Mouse (Mus musculus) cerebellum, adult 2 months (tissue): ENCODE results near the gene Nab1. TPM values are rescaled to one million over a fixed set of nuclear protein-coding genes. Genes with fewer than 3 reads are reported as not detected.

Experiments
- DNase-seq, 2 experiments: peaks; one replicate each; pipeline ENCODE4 v3.0.0; 2021
- H3K27ac ChIP-seq: fragments of 200-500 bp; 2 replicates; pipeline ENCODE4 v1.5.1; 2012; ENCODE audit warnings: low read length, control low read depth, inconsistent platforms; ENCODE audit not compliant: insufficient read depth
- H3K27me3 ChIP-seq: fragments of 200-500 bp; 2 replicates; pipeline ENCODE4 v1.6.1; 2012; ENCODE audit warnings: inconsistent platforms, mild to moderate bottlenecking, low read length, moderate library complexity; ENCODE audit not compliant: control insufficient read depth, insufficient read depth
- H3K4me1 ChIP-seq: fragments of 200-500 bp; 2 replicates; pipeline ENCODE4 v1.6.1; 2011; ENCODE audit warnings: low read length; ENCODE audit not compliant: control insufficient read depth, insufficient read depth
- H3K4me3 ChIP-seq: fragments of 200-500 bp; replicated peaks from 2 replicates; pipeline ENCODE3; 2011; ENCODE audit warnings: mild to moderate bottlenecking, low read depth, low read length, control low read depth; ENCODE audit not compliant: insufficient read depth
- CTCF ChIP-seq: fragments of 200-500 bp; IDR thresholded peaks from 2 replicates; pipeline ENCODE4 v1.5.1; 2011; ENCODE audit warnings: low read depth, mild to moderate bottlenecking, control low read depth, low read length, moderate library complexity, borderline replicate concordance; ENCODE audit not compliant: insufficient read depth
- POLR2A ChIP-seq: fragments of 200-500 bp; IDR thresholded peaks from 2 replicates; pipeline ENCODE4 v1.6.1; 2011; ENCODE audit warnings: low read length, control low read depth, borderline replicate concordance; ENCODE audit not compliant: insufficient read depth
- WGBS: fragments of 180-500 bp; shearing (Covaris S2); methylation state at CpG from one replicate; pipeline ENCODE4 v1.1.7; 2018; 5-methylcytosine and 5-hydroxymethylcytosine counted together
- polyA plus RNA-seq: library from polyadenylated mRNA; depleted of rRNA; stranded (reverse); fragments of >200 nt; gene quantifications from 2 replicates; pipeline ENCODE4 v1.2.3, GENCODE M21; 2012

The Nab1 gene
- polyA plus RNA-seq, 1 experiment, result 25.1 TPM

DNA sequence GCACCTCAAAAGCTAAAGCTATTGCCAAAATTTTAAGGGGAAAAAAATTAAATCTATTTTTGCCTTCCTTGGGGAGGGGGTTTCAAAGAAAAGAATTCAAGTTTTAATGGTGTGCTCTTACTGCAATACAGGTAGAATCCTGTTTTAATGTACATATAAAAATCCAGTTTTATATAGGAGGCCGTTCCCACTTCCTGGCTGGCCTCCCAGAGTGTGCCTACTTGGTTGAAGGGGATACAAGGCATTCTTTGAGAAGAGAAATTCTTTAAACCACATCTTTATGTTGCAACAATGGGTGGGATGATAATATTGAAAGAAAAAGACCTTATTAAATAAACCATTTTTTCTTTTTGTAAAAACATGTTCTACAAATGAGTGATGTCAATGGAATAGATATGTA is 611 bp upstream of the Nab1 start:
- TF ChIP-seq CTCF (no peak), POLR2A (no peak)
- 13% methylated on average over 1 of the region's 1 CpGs for WGBS
- Histone ChIP-seq H3K4me1 (peaks cover 11% of the 10 kb centered on the region; the same call in 1 of the 2 replicates), H3K27me3 (no peaks in the 10 kb centered on the region), H3K27ac (peak overlapping the region; percentile 83; the same call in 1 of the 2 replicates), H3K4me3 (peak overlapping the region; percentile 67)
- DNase-seq, result no peak

DNA sequence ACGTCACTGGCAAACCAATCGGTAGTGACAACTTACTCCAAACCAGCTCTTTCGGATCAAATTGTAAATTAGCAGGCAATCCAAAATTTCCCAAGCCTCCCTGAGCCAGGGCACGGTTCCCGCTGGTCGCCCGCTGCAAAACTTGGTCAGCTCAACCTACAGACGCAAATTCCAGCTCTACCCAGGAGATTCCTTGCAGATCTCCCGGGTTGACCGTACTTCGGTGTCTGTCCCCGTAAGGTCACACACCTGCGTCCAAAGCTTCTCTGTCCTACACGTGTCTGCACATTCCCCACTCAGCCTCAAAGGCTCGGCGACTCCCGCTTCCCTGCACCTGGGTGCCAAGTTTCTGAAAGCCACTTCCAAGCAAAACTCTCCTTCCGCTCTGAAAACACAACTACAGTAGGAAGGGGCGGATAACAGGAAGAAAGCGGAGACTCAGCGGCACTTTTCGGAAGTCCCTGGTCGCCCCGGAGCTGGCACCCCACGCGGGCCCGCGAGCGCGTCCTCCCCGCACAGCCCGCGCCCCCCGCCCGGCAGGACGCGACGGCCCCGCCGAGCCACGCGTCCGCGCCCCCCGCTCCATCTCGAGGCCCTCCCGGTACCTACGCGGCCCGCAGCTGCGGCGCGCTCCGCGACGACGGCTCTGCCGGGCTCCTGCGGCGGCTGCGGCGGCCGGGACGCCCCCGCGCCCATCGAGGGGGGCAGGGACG is 722 bp downstream of the Nab1 start:
- 2% methylated on average over 50 of the region's 68 CpGs for WGBS
- H3K27me3 ChIP-seq, result no peaks in the 10 kb centered on the region
- no peak for TF ChIP-seq CTCF
- no peak for TF ChIP-seq POLR2A
- H3K27ac ChIP-seq, result peak overlapping the region; percentile 72
- peak overlapping the region; percentile 99 for H3K4me3 ChIP-seq
- H3K4me1 ChIP-seq, result peaks cover 11% of the 10 kb centered on the region; the same call in 1 of the 2 replicates
- DNase-seq, result peak; percentile 78 to 81

DNA sequence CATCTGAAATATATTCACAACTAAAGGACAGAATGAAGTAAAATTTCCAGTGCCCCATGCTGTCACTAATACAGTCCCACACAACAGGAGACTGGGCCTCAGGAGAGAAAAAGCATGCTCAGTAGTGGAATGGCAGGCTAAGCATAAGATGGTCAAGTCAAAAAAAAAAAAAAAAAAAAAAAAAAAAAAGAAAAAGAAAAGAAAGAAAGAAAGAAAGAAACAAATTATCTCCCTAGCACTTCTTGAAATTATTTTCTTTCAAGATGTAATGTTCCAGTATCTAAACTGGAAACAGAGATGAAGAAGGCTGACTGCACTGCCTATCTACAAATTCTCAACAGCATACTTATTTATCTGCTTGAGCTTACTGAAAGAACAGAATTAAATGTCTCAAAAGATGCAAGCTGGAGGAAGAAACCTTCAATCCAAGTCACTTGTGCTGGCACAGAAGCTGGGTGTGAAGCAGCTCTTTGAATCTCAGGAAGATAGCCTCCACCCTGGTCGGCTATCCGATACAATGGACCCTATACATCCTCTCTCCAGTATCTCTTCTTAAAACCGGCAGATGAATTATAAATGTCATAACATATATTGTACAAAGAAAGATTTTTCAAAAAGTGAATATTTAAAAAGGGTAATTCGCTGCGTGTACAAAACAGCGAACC is 1.6 kb downstream of the Nab1 start:
- peak in 1 of 2 experiments; percentile 36 for DNase-seq
- Histone ChIP-seq H3K4me3 (peak overlapping the region; percentile 99), H3K27me3 (no peaks in the 10 kb centered on the region), H3K4me1 (peaks cover 13% of the 10 kb centered on the region; the same call in 1 of the 2 replicates), H3K27ac (no peak overlapping the region)
- 3% methylated on average over 6 of the region's 6 CpGs for WGBS
- TF ChIP-seq POLR2A (no peak), CTCF (no peak)

GRCm38 (mm10) chr1:52489538-52490181 is 10.8 kb downstream of the Nab1 start:
- 0 out of 2 replicates have a peak, but pooled peaks have one; percentile 3 for TF ChIP-seq CTCF
- TF ChIP-seq POLR2A, result no peak
- Histone ChIP-seq H3K27me3 (no peaks in the 10 kb centered on the region), H3K4me1 (peaks cover 18% of the 10 kb centered on the region; the same call in 1 of the 2 replicates), H3K27ac (no peak overlapping the region), H3K4me3 (no peak overlapping the region)
- no peak for DNase-seq
- WGBS, result 59% methylated on average over 7 of the region's 7 CpGs

- peaks cover 4% of the 10 kb centered on the region for H3K4me1 ChIP-seq
- H3K27ac ChIP-seq, result no peak overlapping the region
- no peak for DNase-seq
- 97% methylated on average over 4 of the region's 4 CpGs for WGBS
- no peak for TF ChIP-seq POLR2A
- TF ChIP-seq CTCF, result no peak
- no peak overlapping the region for H3K4me3 ChIP-seq
- H3K27me3 ChIP-seq, result no peaks in the 10 kb centered on the region
These were observed 15.5 kb downstream of the Nab1 start for GRCm38 (mm10) chr1:52484980-52485379.

DNA sequence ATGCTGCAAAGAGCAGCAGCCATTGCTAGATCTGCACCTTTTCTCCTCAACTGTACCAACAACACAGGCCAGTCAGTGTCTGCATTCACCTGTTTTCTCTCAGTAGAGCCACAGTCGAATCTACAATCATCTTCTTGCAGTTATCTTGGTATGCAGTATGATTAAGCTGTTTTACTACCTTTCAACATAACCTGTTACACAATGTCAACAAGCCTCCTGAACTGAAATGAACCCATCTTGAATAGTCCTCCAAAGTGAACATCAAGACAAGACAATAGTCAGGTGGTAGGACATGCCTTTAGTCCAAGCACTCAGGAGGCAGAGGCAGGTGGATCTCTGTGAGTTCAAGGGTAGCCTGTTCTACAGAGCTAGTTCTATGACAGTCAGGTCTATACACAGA is 26.2 kb downstream of the Nab1 start:
- Histone ChIP-seq H3K4me3 (no peak overlapping the region), H3K4me1 (0 out of 2 replicates have a peak, but pooled peaks cover 3% of the 10 kb centered on the region), H3K27me3 (no peaks in the 10 kb centered on the region), H3K27ac (no peak overlapping the region)
- TF ChIP-seq POLR2A, result no peak
- no peak for TF ChIP-seq CTCF
- no peak for DNase-seq
- 91% methylated on average over 1 of the region's 1 CpGs for WGBS

- DNase-seq, result no peak
- TF ChIP-seq CTCF, result no peak
- no peak for TF ChIP-seq POLR2A
- Histone ChIP-seq H3K4me1 (peaks cover 6% of the 10 kb centered on the region), H3K27ac (no peak overlapping the region), H3K4me3 (no peak overlapping the region), H3K27me3 (no peaks in the 10 kb centered on the region)
- WGBS, result 31% methylated on average over 7 of the region's 7 CpGs
These were observed 29.5 kb downstream of the Nab1 start for GRCm38 (mm10) chr1:52470811-52471489.
